Mouse (Mus musculus) CH12.LX (cell line): Measurements from ENCODE around the gene Rp9. TPM values are rescaled to one million over a fixed set of nuclear protein-coding genes. Genes with fewer than 3 reads are reported as not detected.

Experiments used
- DNase-seq: peaks from one replicate; pipeline ENCODE4 v3.0.0-alpha.2; 2013; ENCODE audit errors: extremely low read depth
- H3K27ac ChIP-seq: 2 replicates; pipeline ENCODE4 v1.5.1; 2012; ENCODE audit warnings: low read depth, mild to moderate bottlenecking, control low read depth, moderate library complexity; ENCODE audit not compliant: insufficient read depth
- H3K27me3 ChIP-seq: replicated peaks from 2 replicates; pipeline ENCODE3; 2012; ENCODE audit warnings: inconsistent platforms
- H3K36me3 ChIP-seq, 2 experiments: replicated peaks in 1 of 2; 2 replicates each; pipeline versions ENCODE3 to v1.6.1; 2012; ENCODE audit warnings: inconsistent platforms in 1 of 2, low read length in 1 of 2, mild to moderate bottlenecking in 1 of 2, mixed read lengths in 1 of 2, moderate library complexity in 1 of 2; ENCODE audit not compliant: control insufficient read depth in 1 of 2, insufficient read depth in 1 of 2
- H3K4me1 ChIP-seq, 2 experiments: 2 replicates each; pipeline ENCODE4 v1.6.1; 2012; ENCODE audit warnings: inconsistent platforms in 1 of 2, moderate library complexity in 1 of 2; ENCODE audit not compliant: insufficient read depth in 2 of 2, control insufficient read depth in 1 of 2
- H3K4me2 ChIP-seq: 2 replicates; pipeline ENCODE4 v1.6.1; 2012; ENCODE audit warnings: low read depth, mild to moderate bottlenecking, control low read depth; ENCODE audit not compliant: poor library complexity, insufficient read depth, severe bottlenecking
- H3K4me3 ChIP-seq, 3 experiments: fragments of 150-350 bp in 1 of 3; sonication (generic) in 1 of 3; replicated peaks in 1 of 3; 2 replicates each; pipeline versions ENCODE3 to v1.5.1; 2011 to 2012; ENCODE audit warnings: low read depth in 2 of 3, low read length in 2 of 3, mild to moderate bottlenecking in 2 of 3, moderate library complexity in 2 of 3, control low read depth in 1 of 3, improper control_type of control experiment in 1 of 3, inconsistent platforms in 1 of 3, mixed read lengths in 1 of 3; ENCODE audit not compliant: poor library complexity in 1 of 3
- H3K79me2 ChIP-seq: replicated peaks from 2 replicates; pipeline ENCODE4 v1.6.1; 2012; ENCODE audit warnings: mild to moderate bottlenecking, moderate library complexity; ENCODE audit not compliant: control insufficient read depth, poor library complexity, insufficient read depth, severe bottlenecking; ENCODE audit errors: extremely low read depth
- H3K9ac ChIP-seq: 2 replicates; pipeline ENCODE4 v1.6.1; 2012; ENCODE audit warnings: low read depth, mild to moderate bottlenecking, control low read depth, moderate library complexity; ENCODE audit not compliant: insufficient read depth
- H3K9me3 ChIP-seq: replicated peaks from 2 replicates; pipeline ENCODE3; 2012; ENCODE audit warnings: low read length, inconsistent platforms, mixed read lengths
- BHLHE40 ChIP-seq: IDR thresholded peaks from 2 replicates; pipeline ENCODE4 v1.6.1; 2011; ENCODE audit warnings: mild to moderate bottlenecking, low read depth, low read length, improper control_type of control experiment
- CHD1 ChIP-seq: IDR thresholded peaks from 2 replicates; pipeline ENCODE4 v1.6.1; 2012; ENCODE audit warnings: low read depth, low read length, improper control_type of control experiment, inconsistent platforms
- CTCF ChIP-seq, 2 experiments: IDR thresholded peaks in 1 of 2; conservative IDR thresholded peaks in 1 of 2; 2 replicates each; pipeline ENCODE4 v1.5.1; 2011 to 2012; ENCODE audit warnings: low read depth in 2 of 2, low read length in 2 of 2, improper control_type of control experiment in 1 of 2, inconsistent platforms in 1 of 2, mild to moderate bottlenecking in 1 of 2, moderate library complexity in 1 of 2
- ETS1 ChIP-seq: conservative IDR thresholded peaks from 2 replicates; pipeline ENCODE4 v1.6.1; 2012; ENCODE audit warnings: low read depth, mild to moderate bottlenecking, inconsistent platforms, low read length, improper control_type of control experiment, moderate library complexity
- GABPA ChIP-seq: IDR thresholded peaks from 2 replicates; pipeline ENCODE4 v1.6.1; 2012; ENCODE audit warnings: low read depth, low read length, improper control_type of control experiment, inconsistent platforms; ENCODE audit not compliant: insufficient replicate concordance
- HCFC1 ChIP-seq: IDR thresholded peaks from 2 replicates; pipeline ENCODE4 v1.6.1; 2012; ENCODE audit warnings: low read depth, mild to moderate bottlenecking, inconsistent platforms, low read length, improper control_type of control experiment
- IRF4 ChIP-seq: IDR thresholded peaks from 2 replicates; pipeline ENCODE4 v1.6.1; 2014; ENCODE audit warnings: low read depth, mild to moderate bottlenecking, inconsistent platforms, low read length, improper control_type of control experiment
- JUN ChIP-seq: IDR thresholded peaks from 2 replicates; pipeline ENCODE4 v1.6.1; 2011; ENCODE audit warnings: low read depth, mild to moderate bottlenecking, low read length, improper control_type of control experiment, moderate library complexity; ENCODE audit not compliant: insufficient read depth
- JUND ChIP-seq: conservative IDR thresholded peaks from 2 replicates; pipeline ENCODE4 v1.6.1; 2011; ENCODE audit warnings: low read depth, low read length, improper control_type of control experiment
- KAT2A ChIP-seq: IDR thresholded peaks from 2 replicates; pipeline ENCODE4 v1.6.1; 2012; ENCODE audit warnings: low read length, improper control_type of control experiment, inconsistent platforms; ENCODE audit not compliant: insufficient replicate concordance
- MAX ChIP-seq: IDR thresholded peaks from 2 replicates; pipeline ENCODE4 v1.6.1; 2011; ENCODE audit warnings: low read length, improper control_type of control experiment
- MAZ ChIP-seq: IDR thresholded peaks from 2 replicates; pipeline ENCODE4 v1.6.1; 2012; ENCODE audit warnings: low read depth, mild to moderate bottlenecking, inconsistent platforms, low read length, improper control_type of control experiment, moderate library complexity
- MXI1 ChIP-seq: IDR thresholded peaks from 2 replicates; pipeline ENCODE4 v1.6.1; 2011; ENCODE audit warnings: mild to moderate bottlenecking, low read depth, low read length, improper control_type of control experiment
- MYC ChIP-seq: IDR thresholded peaks from 2 replicates; pipeline ENCODE4 v1.6.1; 2011; ENCODE audit warnings: low read depth, mild to moderate bottlenecking, improper control_type of control experiment, low read length
- NELFE ChIP-seq: IDR thresholded peaks from 2 replicates; pipeline ENCODE4 v1.6.1; 2011; ENCODE audit warnings: low read depth, low read length, improper control_type of control experiment
- NRF1 ChIP-seq: IDR thresholded peaks from 2 replicates; pipeline ENCODE4 v1.6.1; 2014; ENCODE audit warnings: low read depth, mild to moderate bottlenecking, inconsistent platforms, low read length, improper control_type of control experiment, moderate library complexity
- POLR2AphosphoS2 ChIP-seq: IDR thresholded peaks from 2 replicates; pipeline ENCODE4 v1.6.1; 2011; ENCODE audit warnings: low read depth, low read length, improper control_type of control experiment
- RAD21 ChIP-seq: IDR thresholded peaks from 2 replicates; pipeline ENCODE4 v1.6.1; 2011; ENCODE audit warnings: low read depth, mild to moderate bottlenecking, low read length, improper control_type of control experiment, moderate library complexity
- RCOR1 ChIP-seq: conservative IDR thresholded peaks from 2 replicates; pipeline ENCODE4 v1.6.1; 2012; ENCODE audit warnings: low read depth, mild to moderate bottlenecking, inconsistent platforms, low read length, improper control_type of control experiment
- SMC3 ChIP-seq: IDR thresholded peaks from 2 replicates; pipeline ENCODE4 v1.6.1; 2011; ENCODE audit warnings: low read depth, low read length, improper control_type of control experiment
- TBP ChIP-seq: conservative IDR thresholded peaks from 2 replicates; pipeline ENCODE4 v1.6.1; 2011; ENCODE audit warnings: low read depth, low read length, improper control_type of control experiment
- USF1 ChIP-seq: IDR thresholded peaks from 2 replicates; pipeline ENCODE4 v1.6.1; 2014; ENCODE audit warnings: low read depth, mild to moderate bottlenecking, inconsistent platforms, low read length, improper control_type of control experiment
- ZC3H11A ChIP-seq: IDR thresholded peaks from 2 replicates; pipeline ENCODE4 v1.6.1; 2012; ENCODE audit warnings: low read depth, mild to moderate bottlenecking, inconsistent platforms, low read length, improper control_type of control experiment
- ZKSCAN1 ChIP-seq: IDR thresholded peaks from 2 replicates; pipeline ENCODE4 v1.6.1; 2012; ENCODE audit warnings: low read depth, inconsistent platforms, low read length, improper control_type of control experiment, borderline replicate concordance
- ZMIZ1 ChIP-seq: IDR thresholded peaks from 2 replicates; pipeline ENCODE4 v1.6.1; 2012; ENCODE audit warnings: low read depth, mild to moderate bottlenecking, inconsistent platforms, low read length, improper control_type of control experiment
- dilution Hi-C: fragments of 300-500 bp; cut with MboI; formaldehyde crosslinking; loops from 2 replicates; pipeline ENCODE4 v1.14.3; 2020; ENCODE audit warnings: low sequenced_read_pairs; ENCODE audit not compliant: extremely low pct_unique_long_range_greater_than_20kb, extremely low pct_ligation_motif_present
- in situ Hi-C: fragments of 300-500 bp; cut with MboI; formaldehyde crosslinking; loops from 3 replicates; pipeline ENCODE4 v1.14.3; 2019; ENCODE audit warnings: low sequenced_read_pairs, low pct_ligation_motif_present, low pct_unique_long_range_greater_than_20kb, mixed read lengths
- polyA plus RNA-seq: library from polyadenylated mRNA; unstranded; fragments of >175 nt; gene quantifications from 2 replicates; pipeline ENCODE4 v1.2.1, GENCODE M21; 2012; ENCODE audit warnings: low read depth; ENCODE audit not compliant: insufficient read length
- total RNA-seq, 2 experiments: library from RNA; depleted of rRNA; stranded (reverse); fragments of 300-350 nt in 1 of 2; fragments of >200 nt in 1 of 2; gene quantifications; 2 replicates each; pipeline ENCODE4 v1.2.3; 2012 to 2014

Gene Rp9
- total and polyA plus RNA-seq, 3 experiments: 64.2 to 86.9 (median 85.0) TPM

- Histone ChIP-seq H3K4me1 (no peaks in the 10 kb centered on the region), H3K27me3 (no peaks in the 10 kb centered on the region), H3K9me3 (no peaks in the 10 kb centered on the region), H3K27ac (no peak overlapping the region), H3K36me3 (no peaks in the 10 kb centered on the region), H3K4me3 (no peak overlapping the region), H3K79me2 (no peaks in the 10 kb centered on the region), H3K9ac (no peak overlapping the region), H3K4me2 (no peak overlapping the region)
- in situ Hi-C loops: no loop called here
- TF ChIP-seq CHD1 (no peak), JUN (no peak), SMC3 (no peak), ETS1 (no peak), POLR2AphosphoS2 (no peak), NRF1 (no peak), GABPA (no peak), TBP (no peak), KAT2A (no peak), HCFC1 (no peak), NELFE (no peak)
- DNase-seq: no peak
- dilution Hi-C loops: no loop called here
Observed at GRCm38 (mm10) chr9:22483866-22484561, 14.5 kb upstream of the Rp9 start.

GRCm38 (mm10) chr9:22478946-22479345, 9.4 kb upstream of the Rp9 start:
- Histone ChIP-seq H3K27me3 (no peaks in the 10 kb centered on the region), H3K4me2 (no peak overlapping the region), H3K9me3 (no peaks in the 10 kb centered on the region), H3K9ac (no peak overlapping the region), H3K36me3 (no peaks in the 10 kb centered on the region)
- DNase-seq: no peak
- TF ChIP-seq RCOR1 (no peak), GABPA (no peak), USF1 (no peak), ETS1 (no peak), MXI1 (no peak), ZMIZ1 (no peak), ZKSCAN1 (no peak), RAD21 (no peak), JUND (no peak), MYC (no peak), ZC3H11A (no peak), MAZ (no peak), BHLHE40 (no peak), IRF4 (no peak), MAX (no peak), HCFC1 (no peak), CTCF (conservative IDR thresholded peaks at IDR 0.05 in 1 of 2, IDR thresholded peaks at IDR 0.05 in 1 of 2; ENCODE audit: low read depth in 2 of 2, low read length in 2 of 2) (no peak), TBP (no peak), CHD1 (no peak)
- TF ChIP-seq, all 38 proteins: peak for 0
- Histone ChIP-seq H3K79me2 (no peaks in the 10 kb centered on the region), H3K27ac (no peak overlapping the region), H3K4me1 (peaks cover 2 to 9% of the 10 kb centered on the region in 2 experiments; a peak in 2 of 4 replicates), H3K4me3 (no peak overlapping the region)
- in situ Hi-C loops (no loop called here), dilution Hi-C loops (no loop called here)
